Mouse (Mus musculus) E14TG2a.4 (cell line): ENCODE measurements around the gene Zfp574.

Experiments
- H3K27me3 ChIP-seq: 2 replicates; pipeline ENCODE4 v1.6.1; 2014; ENCODE audit warnings: low read length, control low read depth; ENCODE audit not compliant: insufficient read depth
- H3K36me3 ChIP-seq: 2 replicates; pipeline ENCODE4 v1.6.1; 2014; ENCODE audit warnings: low read length, control low read depth; ENCODE audit not compliant: insufficient read depth
- H3K4me1 ChIP-seq: replicated peaks from 2 replicates; pipeline ENCODE4 v1.6.1; 2014; ENCODE audit warnings: low read depth, low read length, control low read depth
- H3K4me3 ChIP-seq: replicated peaks from 2 replicates; pipeline ENCODE4 v1.5.1; 2014; ENCODE audit warnings: mild to moderate bottlenecking, low read length
- H3K9me3 ChIP-seq: 2 replicates; pipeline ENCODE4 v1.6.1; 2014; ENCODE audit warnings: low read length, control low read depth
- CTCF ChIP-seq: conservative IDR thresholded peaks from 2 replicates; pipeline ENCODE4 v1.5.1; 2014; ENCODE audit warnings: low read length
- NANOG ChIP-seq: IDR thresholded peaks from 2 replicates; pipeline ENCODE4 v1.6.1; 2014; ENCODE audit warnings: borderline replicate concordance, low read length, mixed read lengths
- POU5F1 ChIP-seq: IDR thresholded peaks from 2 replicates; pipeline ENCODE4 v1.6.1; 2014; ENCODE audit warnings: low read length, borderline replicate concordance

Zfp574 gene

GRCm38 (mm10) chr7:25067338-25067737, 5.0 kb upstream of the Zfp574 start:
- Histone ChIP-seq H3K36me3 (peaks cover 48% of the 10 kb centered on the region), H3K4me1 (peaks cover 17% of the 10 kb centered on the region), H3K9me3 (no peaks in the 10 kb centered on the region), H3K4me3 (no peak overlapping the region), H3K27me3 (peaks cover 28% of the 10 kb centered on the region)
- TF ChIP-seq NANOG, result no peak
- TF ChIP-seq CTCF, result no peak
- no peak for TF ChIP-seq POU5F1

DNA sequence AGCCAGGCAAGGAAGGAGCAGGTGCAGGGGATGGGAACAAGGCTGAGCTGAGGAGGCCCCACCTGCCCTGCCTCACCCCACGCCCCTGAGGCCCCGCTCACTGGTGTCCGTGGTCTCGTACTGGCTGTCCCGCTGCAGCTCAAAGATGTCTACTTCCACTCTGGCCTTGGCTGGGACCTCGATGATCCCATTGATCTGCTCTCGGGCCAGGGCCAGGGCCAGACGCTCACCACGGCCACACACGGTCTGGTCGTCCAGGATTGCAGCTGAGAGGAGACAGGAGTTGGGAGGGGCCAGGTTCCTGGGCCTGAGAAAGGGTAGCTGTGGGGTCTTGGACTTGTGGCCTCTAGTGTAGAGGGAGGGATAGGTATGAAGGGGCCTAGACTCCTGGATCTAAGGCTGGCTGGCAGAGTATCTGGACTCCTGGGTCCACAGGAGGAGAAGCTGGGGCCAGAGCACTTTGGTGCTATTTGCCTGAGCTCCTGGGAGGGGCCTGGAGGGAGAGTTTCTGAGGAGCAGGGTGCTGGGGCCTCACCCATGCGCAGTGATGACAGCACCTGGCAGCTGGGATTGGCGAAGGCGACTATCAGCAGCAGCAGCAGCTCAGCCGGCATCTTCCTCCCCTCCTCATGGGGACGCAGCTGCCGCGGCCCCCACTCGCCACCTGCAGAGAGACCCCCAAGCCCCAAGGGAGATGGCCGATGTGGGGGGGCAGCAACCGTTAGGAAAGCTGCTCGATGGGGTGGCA, 4.3 kb upstream of the Zfp574 start:
- Histone ChIP-seq H3K9me3 (no peaks in the 10 kb centered on the region), H3K27me3 (peaks cover 30% of the 10 kb centered on the region), H3K4me3 (no peak overlapping the region), H3K36me3 (peaks cover 41% of the 10 kb centered on the region), H3K4me1 (peaks cover 20% of the 10 kb centered on the region)
- TF ChIP-seq CTCF, result no peak
- no peak for TF ChIP-seq POU5F1
- TF ChIP-seq NANOG, result no peak

- no peak overlapping the region for H3K4me3 ChIP-seq
- no peak for TF ChIP-seq NANOG
- TF ChIP-seq POU5F1, result no peak
- no peak for TF ChIP-seq CTCF
- H3K9me3 ChIP-seq, result no peaks in the 10 kb centered on the region
- peaks cover 35% of the 10 kb centered on the region for H3K36me3 ChIP-seq
- H3K4me1 ChIP-seq, result peaks cover 27% of the 10 kb centered on the region
- peaks cover 30% of the 10 kb centered on the region for H3K27me3 ChIP-seq
These were observed 3.6 kb upstream of the Zfp574 start for GRCm38 (mm10) chr7:25068724-25069123.

- TF ChIP-seq NANOG (no peak), POU5F1 (no peak), CTCF (no peak)
- Histone ChIP-seq H3K9me3 (no peaks in the 10 kb centered on the region), H3K4me1 (peaks cover 50% of the 10 kb centered on the region), H3K36me3 (peaks cover 4% of the 10 kb centered on the region), H3K4me3 (peak overlapping the region; percentile 71), H3K27me3 (peaks cover 30% of the 10 kb centered on the region)
These were observed 486 bp downstream of the Zfp574 start for GRCm38 (mm10) chr7:25072716-25073390.

DNA sequence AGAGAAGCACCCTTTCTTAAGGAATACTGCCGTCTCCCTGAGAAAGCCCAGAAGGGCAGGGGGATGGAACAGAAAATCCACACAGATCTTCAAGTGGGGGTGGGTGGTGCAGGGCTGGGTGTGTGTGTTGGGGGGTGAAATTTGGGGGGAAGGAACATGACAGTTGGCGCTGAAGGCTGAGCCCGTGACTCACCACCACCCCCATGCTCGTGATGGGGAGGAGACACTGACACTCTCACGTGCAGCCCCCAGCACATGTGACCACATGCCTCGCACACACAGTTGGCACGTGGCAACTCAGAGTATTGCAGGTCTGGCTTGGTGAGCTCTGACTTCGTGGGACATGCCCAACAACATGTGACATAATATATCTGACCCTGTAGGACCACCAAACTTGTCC, 1.6 kb downstream of the Zfp574 start:
- H3K27me3 ChIP-seq, result peaks cover 30% of the 10 kb centered on the region
- no peak for TF ChIP-seq POU5F1
- no peak for TF ChIP-seq CTCF
- no peak for TF ChIP-seq NANOG
- H3K4me3 ChIP-seq, result no peak overlapping the region
- H3K4me1 ChIP-seq, result peaks cover 54% of the 10 kb centered on the region
- H3K36me3 ChIP-seq, result peaks cover 4% of the 10 kb centered on the region
- no peaks in the 10 kb centered on the region for H3K9me3 ChIP-seq

- Histone ChIP-seq H3K36me3 (peaks cover 28% of the 10 kb centered on the region), H3K27me3 (peaks cover 12% of the 10 kb centered on the region), H3K9me3 (no peaks in the 10 kb centered on the region), H3K4me3 (peak overlapping the region; percentile 85), H3K4me1 (peaks cover 77% of the 10 kb centered on the region)
- TF ChIP-seq NANOG (no peak), POU5F1 (no peak), CTCF (no peak)
These were observed 3.9 kb downstream of the Zfp574 start for GRCm38 (mm10) chr7:25076296-25076662.

DNA sequence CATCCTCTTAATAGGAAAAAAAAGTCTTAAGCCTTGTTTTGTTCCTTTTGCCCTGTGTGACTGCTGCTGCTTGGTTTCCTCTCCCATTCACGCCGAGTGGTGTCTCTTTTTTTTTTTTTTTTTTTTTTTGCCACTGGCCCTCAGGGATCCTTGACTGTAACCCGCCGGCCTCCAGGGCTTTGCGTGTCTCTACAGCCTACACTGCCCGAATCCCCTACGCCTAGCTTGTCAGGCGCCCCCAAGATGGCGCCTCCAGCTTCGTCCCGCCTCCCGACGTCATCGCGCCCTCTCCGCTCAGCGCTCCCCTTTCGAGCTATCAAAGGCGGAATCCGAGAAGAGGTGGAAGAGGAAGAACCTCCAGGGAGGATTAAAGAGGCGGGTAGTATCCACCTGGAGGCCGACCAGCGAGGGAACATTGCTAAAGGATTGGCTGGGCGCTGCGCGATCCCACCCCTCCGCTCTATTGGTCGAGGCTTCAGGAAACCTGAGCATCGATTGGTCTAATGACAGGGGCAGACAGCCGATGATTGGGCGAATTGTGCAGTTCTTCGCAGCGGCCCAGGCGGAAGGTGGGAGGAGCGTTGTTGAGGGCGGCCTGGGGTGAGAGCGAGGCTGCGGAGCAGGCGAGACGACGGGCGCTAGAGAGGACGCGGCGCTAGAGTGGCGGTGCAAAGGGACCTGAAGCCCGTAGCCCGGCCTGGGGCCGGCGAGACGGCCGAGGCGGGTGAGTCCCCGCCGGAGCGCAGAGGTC, 4.5 kb downstream of the Zfp574 start:
- TF ChIP-seq CTCF (no peak), POU5F1 (no peak), NANOG (no peak)
- peak overlapping the region; percentile 93 for H3K4me3 ChIP-seq
- H3K9me3 ChIP-seq, result no peaks in the 10 kb centered on the region
- H3K4me1 ChIP-seq, result peaks cover 80% of the 10 kb centered on the region
- peaks cover 33% of the 10 kb centered on the region for H3K36me3 ChIP-seq
- H3K27me3 ChIP-seq, result peaks cover 6% of the 10 kb centered on the region

GRCm38 (mm10) chr7:25077414-25077755, 5.0 kb downstream of the Zfp574 start:
- H3K36me3 ChIP-seq, result peaks cover 39% of the 10 kb centered on the region
- H3K4me3 ChIP-seq, result peak overlapping the region; percentile 93
- no peaks in the 10 kb centered on the region for H3K9me3 ChIP-seq
- H3K27me3 ChIP-seq, result peaks cover 2% of the 10 kb centered on the region; the same call in 1 of the 2 replicates
- TF ChIP-seq NANOG (no peak), POU5F1 (no peak), CTCF (no peak)
- H3K4me1 ChIP-seq, result peaks cover 82% of the 10 kb centered on the region
